Comparison of ENCODE assay signal across 23 mouse cellular contexts in the genomic region with DNA sequence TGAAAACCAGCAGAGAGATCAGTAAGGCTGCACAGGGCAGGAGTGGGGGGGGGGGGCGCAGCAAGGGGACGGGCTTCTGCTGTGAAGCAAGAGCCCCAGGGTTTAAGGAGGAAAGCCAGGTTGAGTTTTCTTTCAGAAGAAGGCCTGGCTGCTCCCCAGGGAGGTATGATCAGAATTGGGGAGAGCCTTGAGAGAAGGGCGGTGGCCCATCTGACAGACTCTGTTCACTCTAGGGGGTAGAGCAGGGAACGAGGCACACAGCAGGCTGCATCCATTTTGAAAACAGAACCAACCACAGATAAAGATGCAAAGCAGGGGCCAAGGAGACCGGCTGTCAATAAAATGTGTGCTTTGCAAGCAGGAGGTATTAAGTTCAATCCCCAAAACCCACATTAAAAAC.
DNase-seq lines count a peak whose midpoint lies in the region; ATAC-seq lines count a peak whose summit lies in the region.
"Had no signal": no experiment of that assay in that cellular context is flagged by ENCODE, and none has a peak within 500 bp of the region (broad histone marks: within the 10 kb centered on the region; RNA-seq: fewer than 3 reads in every experiment).

No protein-coding gene starts in this region.

- H3K4me3 ChIP-seq in forebrain, embryonic 10.5 days, result no peak overlapping the region
- no peak overlapping the region for H3K4me3 ChIP-seq in forebrain, embryonic 14.5 days (ENCODE audit: low read depth, low read length)
- no peak overlapping the region for H3K4me3 ChIP-seq in limb, embryonic 12.5 days (replicated peaks)
- no peak overlapping the region for H3K4me3 ChIP-seq in limb, embryonic 10.5 days
- H3K4me3 ChIP-seq in limb, embryonic 13.5 days, result no peak overlapping the region
- H3K4me3 ChIP-seq: forebrain, embryonic 13.5 days; heart, embryonic 12.5 days; hindbrain, embryonic 12.5 days had no signal

- no peak overlapping the region for H3K9ac ChIP-seq in forebrain, embryonic 14.5 days (ENCODE audit: low read length)
- H3K9ac ChIP-seq in limb, embryonic 12.5 days (replicated peaks), result no peak overlapping the region
- no peak overlapping the region for H3K9ac ChIP-seq in limb, embryonic 13.5 days
- H3K9ac ChIP-seq: forebrain, embryonic 13.5 days; heart, embryonic 12.5 days; hindbrain, embryonic 12.5 days had no signal

- peak overlapping the region; percentile 81 for H3K27ac ChIP-seq in forebrain, embryonic 10.5 days
- H3K27ac ChIP-seq in forebrain, embryonic 14.5 days (ENCODE audit: low read depth, low read length), result no peak overlapping the region
- H3K27ac ChIP-seq in limb, embryonic 12.5 days, result peak overlapping the region; percentile 66
- no peak overlapping the region for H3K27ac ChIP-seq in limb, embryonic 10.5 days
- H3K27ac ChIP-seq in limb, embryonic 13.5 days, result 0 out of 2 replicates have a peak overlapping the region, but pooled peaks have one; percentile 44

- peaks cover 39% of the 10 kb centered on the region for H3K27me3 ChIP-seq in forebrain, embryonic 10.5 days (ENCODE audit: poor library complexity, severe bottlenecking)
- no peaks in the 10 kb centered on the region for H3K27me3 ChIP-seq in forebrain, embryonic 14.5 days (replicated peaks; ENCODE audit: control insufficient read depth, insufficient read depth, low read length)
- 0 out of 2 replicates have a peak, but pooled peaks cover 18% of the 10 kb centered on the region for H3K27me3 ChIP-seq in limb, embryonic 12.5 days
- peaks cover 21% of the 10 kb centered on the region; the same call in 1 of the 2 replicates for H3K27me3 ChIP-seq in limb, embryonic 10.5 days (ENCODE audit: low read depth, poor library complexity, severe bottlenecking)
- H3K27me3 ChIP-seq in limb, embryonic 13.5 days, result peaks cover 6% of the 10 kb centered on the region; the same call in 1 of the 2 replicates

- H3K36me3 ChIP-seq in forebrain, embryonic 10.5 days (replicated peaks), result 0 out of 2 replicates have a peak, but pooled peaks cover 2% of the 10 kb centered on the region
- no peaks in the 10 kb centered on the region for H3K36me3 ChIP-seq in forebrain, embryonic 14.5 days (ENCODE audit: control insufficient read depth, insufficient read depth, low read length)
- H3K36me3 ChIP-seq in limb, embryonic 12.5 days, result no peaks in the 10 kb centered on the region
- no peaks in the 10 kb centered on the region for H3K36me3 ChIP-seq in limb, embryonic 10.5 days
- no peaks in the 10 kb centered on the region for H3K36me3 ChIP-seq in limb, embryonic 13.5 days
- H3K36me3 ChIP-seq: heart, embryonic 12.5 days; hindbrain, embryonic 12.5 days had no signal

- 24% methylated on average over 4 of the region's 5 CpGs for WGBS in forebrain, embryonic 10.5 days
- 25% methylated on average over 3 of the region's 5 CpGs for WGBS in forebrain, embryonic 14.5 days
- WGBS in limb, embryonic 12.5 days, result 15% methylated on average over 4 of the region's 5 CpGs
- 45% methylated on average over 5 of the region's 5 CpGs for WGBS in limb, embryonic 10.5 days
- 32% methylated on average over 5 of the region's 5 CpGs for WGBS in limb, embryonic 13.5 days

- no peaks in the 10 kb centered on the region; the same call in 1 of the 2 replicates for H3K9me3 ChIP-seq in forebrain, embryonic 10.5 days
- no peaks in the 10 kb centered on the region for H3K9me3 ChIP-seq in forebrain, embryonic 14.5 days (replicated peaks; ENCODE audit: control insufficient read depth, low read length)
- no peaks in the 10 kb centered on the region for H3K9me3 ChIP-seq in limb, embryonic 12.5 days
- no peaks in the 10 kb centered on the region for H3K9me3 ChIP-seq in limb, embryonic 10.5 days (replicated peaks)
- no peaks in the 10 kb centered on the region for H3K9me3 ChIP-seq in limb, embryonic 13.5 days
- H3K9me3 ChIP-seq: forebrain, embryonic 13.5 days; heart, embryonic 12.5 days; hindbrain, embryonic 12.5 days had no signal

- ATAC-seq in forebrain, embryonic 14.5 days, result no peak
- no peak for ATAC-seq in limb, embryonic 12.5 days (ENCODE audit: insufficient number of reproducible peaks, insufficient read depth, low FRiP score, low TSS enrichment, low read depth)
- no peak for ATAC-seq in limb, embryonic 13.5 days (ENCODE audit: low FRiP score, low read depth)
- ATAC-seq: activated CD4-positive, CD25-positive, alpha-beta regulatory T cell, adult 4 months; forebrain, embryonic 13.5 days had no signal

- H3K4me2 ChIP-seq in forebrain, embryonic 14.5 days (ENCODE audit: low read length), result no peak overlapping the region
- H3K4me2 ChIP-seq in limb, embryonic 12.5 days, result no peak overlapping the region
- no peak overlapping the region for H3K4me2 ChIP-seq in limb, embryonic 13.5 days (replicated peaks)
- H3K4me2 ChIP-seq: forebrain, embryonic 13.5 days; heart, embryonic 12.5 days; hindbrain, embryonic 12.5 days had no signal

- DNase-seq in forebrain, embryonic 10.5 days (ENCODE audit: extremely low spot score, low spot score), result no peak
- DNase-seq in forebrain, embryonic 14.5 days (ENCODE audit: low spot score), result no peak
- no peak for DNase-seq in limb, embryonic 10.5 days (ENCODE audit: low spot score)
- peak; percentile 68 for DNase-seq in ZHBTc4 (ENCODE audit: low read depth, low spot score)
- DNase-seq in right cerebral cortex, postnatal 10 days (ENCODE audit: low spot score in 2 of 2), result no peak
- DNase-seq in embryo, embryonic 9.5 days (ENCODE audit: extremely low spot score), result no peak
- DNase-seq: adrenal gland, adult 8-10 months; cerebellum, adult 18-20 months; cerebellum, postnatal 14 days; gastrocnemius, postnatal 25 days; heart, adult 18-20 months; heart, postnatal 10 days; kidney, adult 2 months; kidney, postnatal 36 days; lung, postnatal 4 days; right cerebral cortex, postnatal 25 days; spleen, adult 18-20 months had no signal

- H3K4me1 ChIP-seq in forebrain, embryonic 10.5 days, result peaks cover 60% of the 10 kb centered on the region
- peaks cover 18% of the 10 kb centered on the region for H3K4me1 ChIP-seq in forebrain, embryonic 14.5 days (ENCODE audit: control insufficient read depth, insufficient read depth, low read length)
- H3K4me1 ChIP-seq in limb, embryonic 12.5 days (replicated peaks), result peaks cover 23% of the 10 kb centered on the region
- H3K4me1 ChIP-seq in limb, embryonic 10.5 days, result peaks cover 57% of the 10 kb centered on the region
- H3K4me1 ChIP-seq in limb, embryonic 13.5 days, result peaks cover 32% of the 10 kb centered on the region
- H3K4me1 ChIP-seq: heart, embryonic 12.5 days had no signal

Comparison
In these comparisons a context has a peak if more than half of its experiments do, and no peak if none do; other contexts are left out.
1. H3K27ac ChIP-seq: peak in forebrain, embryonic 10.5 days (single experiment), limb, embryonic 12.5 days (single experiment) and limb, embryonic 13.5 days (single experiment); none in forebrain, embryonic 14.5 days (single experiment) and limb, embryonic 10.5 days (single experiment).